8 mouse cellular contexts compared by ENCODE assay signal in the genomic region with DNA sequence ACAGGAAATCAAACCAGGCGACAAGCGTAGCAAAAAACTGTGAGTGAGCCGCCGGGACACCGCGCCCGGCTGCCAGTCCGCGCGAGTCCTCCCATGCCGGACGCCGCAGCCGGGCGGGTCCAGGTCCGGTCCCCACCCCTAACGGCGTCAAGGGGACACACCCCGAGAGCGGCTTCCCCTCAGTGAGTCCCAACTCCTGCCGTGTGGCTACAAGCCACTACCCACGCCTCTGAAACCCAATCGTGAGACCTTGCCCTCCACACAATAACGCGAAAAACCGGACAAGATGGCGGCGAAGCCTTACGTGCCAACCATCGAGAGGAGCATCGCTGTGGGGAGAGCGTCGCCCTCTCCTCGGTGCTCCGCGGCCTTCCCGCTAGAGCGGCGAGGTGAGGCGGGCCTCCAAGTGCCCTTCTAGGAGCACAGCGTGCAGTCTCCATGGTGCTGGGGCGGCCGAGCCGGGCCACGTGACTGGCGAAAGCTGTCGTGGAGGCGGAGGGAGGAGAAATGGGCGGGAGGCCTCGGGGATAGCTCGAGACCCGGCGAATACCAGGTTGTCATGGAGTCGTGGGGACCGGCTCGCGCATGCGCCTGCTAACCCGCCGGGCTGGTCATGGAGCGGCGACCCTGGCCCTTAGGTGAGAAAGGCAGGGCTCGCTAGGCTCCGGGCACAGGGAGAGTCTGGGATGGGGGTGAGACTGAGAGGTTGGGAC. TPM values are rescaled to one million over a fixed set of nuclear protein-coding genes. Genes with fewer than 3 reads are reported as not detected.
DNase-seq lines count a peak whose midpoint lies in the region; ATAC-seq and TF ChIP-seq lines count a peak whose summit lies in the region.

A gene (plus strand): TSS at position 182 of the 713 bp plus-strand sequence.

- TF ChIP-seq POLR2A in brain, embryonic 14.5 days (IDR thresholded peaks at IDR 0.05; ENCODE audit: borderline replicate concordance, extremely low read depth, insufficient read depth, insufficient read length, poor library complexity, severe bottlenecking): peak; percentile 34; the same call in 1 of the 2 replicates
- peak; percentile 82 for TF ChIP-seq POLR2A in liver, adult 2 months (IDR thresholded peaks at IDR 0.05; ENCODE audit: extremely low read depth, insufficient read depth, low read length)
- TF ChIP-seq POLR2A in myocyte (IDR thresholded peaks at IDR 0.05; ENCODE audit: insufficient read length, low read depth): peak; percentile 59

- WGBS in heart, embryonic 11.5 days (ENCODE audit: insufficient replicate concordance): under 1% methylated on average over 63 of the region's 64 CpGs
- WGBS in kidney, embryonic 16.5 days: under 1% methylated on average over 64 of the region's 64 CpGs
- under 1% methylated on average over 64 of the region's 64 CpGs for WGBS in liver, adult 2 months

- H3K4me1 ChIP-seq in erythroblast, embryonic 14.5 days (ENCODE audit: control insufficient read depth): peaks cover 49% of the 10 kb centered on the region
- H3K4me1 ChIP-seq in heart, embryonic 11.5 days (ENCODE audit: control insufficient read depth, insufficient read depth, low read length): peaks cover 26% of the 10 kb centered on the region
- peaks cover 26% of the 10 kb centered on the region for H3K4me1 ChIP-seq in kidney, embryonic 16.5 days (ENCODE audit: insufficient read depth, low read length)
- peaks cover 10% of the 10 kb centered on the region for H3K4me1 ChIP-seq in liver, adult 2 months (ENCODE audit: control insufficient read depth, insufficient read depth, low read length)

- ATAC-seq in heart, embryonic 11.5 days (replicated peaks; ENCODE audit: insufficient number of reproducible peaks, low FRiP score, low TSS enrichment): peak; percentile 98
- ATAC-seq in kidney, embryonic 16.5 days (ENCODE audit: low FRiP score, low TSS enrichment): peak; percentile 99

- H3K36me3 ChIP-seq in C2C12 (ENCODE audit: control insufficient read depth, insufficient read depth) (peaks cover 4% of the 10 kb centered on the region), myocyte (ENCODE audit: control insufficient read depth, insufficient read depth) (peaks cover under 1% of the 10 kb centered on the region)
- H3K36me3 ChIP-seq in erythroblast, embryonic 14.5 days (ENCODE audit: control insufficient read depth): peaks cover 9% of the 10 kb centered on the region
- H3K36me3 ChIP-seq in heart, embryonic 11.5 days (ENCODE audit: control insufficient read depth, insufficient read depth, low read length): no peaks in the 10 kb centered on the region
- H3K36me3 ChIP-seq in kidney, embryonic 16.5 days (ENCODE audit: insufficient read depth, low read length): no peaks in the 10 kb centered on the region
- no peaks in the 10 kb centered on the region for H3K36me3 ChIP-seq in liver, adult 2 months (ENCODE audit: control insufficient read depth, insufficient read depth, low read length)
- no peaks in the 10 kb centered on the region for H3K36me3 ChIP-seq in splenic B cell, adult 2 months (ENCODE audit: control insufficient read depth, insufficient read depth, low read length, poor library complexity, severe bottlenecking)

- peaks cover 26% of the 10 kb centered on the region for H3K79me3 ChIP-seq in C2C12 (ENCODE audit: low read depth)

- H3K4me2 ChIP-seq in heart, embryonic 11.5 days: peak within 1 kb of the TSS; percentile 93
- H3K4me2 ChIP-seq in kidney, embryonic 16.5 days (replicated peaks; ENCODE audit: low read depth, low read length): peak within 1 kb of the TSS; percentile 76
- H3K4me2 ChIP-seq in myocyte (ENCODE audit: low read depth): peak within 1 kb of the TSS; percentile 97

- DNase-seq in brain, embryonic 14.5 days (ENCODE audit: low read depth): peak; percentile 100
- peak; percentile 94 for DNase-seq in liver, adult 2 months (ENCODE audit: extremely low read depth, low read depth, low spot score)
- peak; percentile 98 for DNase-seq in splenic B cell, adult 2 months (ENCODE audit: low read depth, low spot score)

- no peaks in the 10 kb centered on the region for H3K9me3 ChIP-seq in erythroblast, embryonic 14.5 days (ENCODE audit: control insufficient read depth, low read length)
- H3K9me3 ChIP-seq in heart, embryonic 11.5 days (replicated peaks; ENCODE audit: control insufficient read depth, low read length): no peaks in the 10 kb centered on the region
- no peaks in the 10 kb centered on the region for H3K9me3 ChIP-seq in kidney, embryonic 16.5 days (ENCODE audit: low read length)

- H3ac ChIP-seq in C2C12 (ENCODE audit: control insufficient read depth, insufficient read length, low read depth) (peak within 1 kb of the TSS; percentile 70), myocyte (ENCODE audit: control insufficient read depth, insufficient read length) (peak within 1 kb of the TSS; percentile 72)

- peak within 1 kb of the TSS; percentile 99 for H3K27ac ChIP-seq in heart, embryonic 11.5 days (ENCODE audit: low read depth, low read length)
- peak within 1 kb of the TSS; percentile 100 for H3K27ac ChIP-seq in kidney, embryonic 16.5 days (ENCODE audit: low read length)
- H3K27ac ChIP-seq in liver, adult 2 months (replicated peaks; ENCODE audit: insufficient read depth, low read depth, low read length): peak within 1 kb of the TSS; percentile 81

- H3K9ac ChIP-seq in heart, embryonic 11.5 days (ENCODE audit: low read depth, low read length): peak within 1 kb of the TSS; percentile 95
- H3K9ac ChIP-seq in kidney, embryonic 16.5 days (replicated peaks; ENCODE audit: low read length): peak within 1 kb of the TSS; percentile 97
- peak within 1 kb of the TSS; percentile 81 for H3K9ac ChIP-seq in liver, adult 2 months (ENCODE audit: low read depth, low read length)

- peak within 1 kb of the TSS; percentile 77 for H3K4me3 ChIP-seq in C2C12 (ENCODE audit: insufficient read depth, poor library complexity, severe bottlenecking)
- H3K4me3 ChIP-seq in erythroblast, embryonic 14.5 days (replicated peaks): peak within 1 kb of the TSS; percentile 86
- H3K4me3 ChIP-seq in heart, embryonic 11.5 days (ENCODE audit: low read depth, low read length): peak within 1 kb of the TSS; percentile 60
- peak within 1 kb of the TSS; percentile 76 for H3K4me3 ChIP-seq in kidney, embryonic 16.5 days (ENCODE audit: low read length)
- H3K4me3 ChIP-seq in liver, adult 2 months (ENCODE audit: insufficient read depth, low read depth, low read length): peak within 1 kb of the TSS; percentile 68
- peak within 1 kb of the TSS; percentile 81 for H3K4me3 ChIP-seq in myocyte

- no peak for TF ChIP-seq CTCF in C2C12 (IDR thresholded peaks at IDR 0.05; ENCODE audit: control insufficient read depth, insufficient read depth, insufficient read length)
- no peak for TF ChIP-seq CTCF in brain, embryonic 14.5 days (IDR thresholded peaks at IDR 0.05; ENCODE audit: borderline replicate concordance, extremely low read depth, insufficient read depth, insufficient read length)
- no peak for TF ChIP-seq CTCF in liver, adult 2 months (IDR thresholded peaks at IDR 0.05; ENCODE audit: low read depth, low read length)

- H3K27me3 ChIP-seq in C2C12 (ENCODE audit: control insufficient read depth, insufficient read depth, insufficient read length): no peaks in the 10 kb centered on the region
- peaks cover 20% of the 10 kb centered on the region for H3K27me3 ChIP-seq in erythroblast, embryonic 14.5 days (ENCODE audit: control insufficient read depth)
- no peaks in the 10 kb centered on the region for H3K27me3 ChIP-seq in heart, embryonic 11.5 days (ENCODE audit: control insufficient read depth, insufficient read depth, low read length)
- 0 out of 2 replicates have a peak, but pooled peaks cover under 1% of the 10 kb centered on the region for H3K27me3 ChIP-seq in kidney, embryonic 16.5 days (ENCODE audit: insufficient read depth, low read length)
- H3K27me3 ChIP-seq in liver, adult 2 months (ENCODE audit: control insufficient read depth, insufficient read depth, low read length): no peaks in the 10 kb centered on the region
- H3K27me3 ChIP-seq in myocyte (ENCODE audit: control insufficient read depth, insufficient read depth, insufficient read length): no peaks in the 10 kb centered on the region
- no peaks in the 10 kb centered on the region for H3K27me3 ChIP-seq in splenic B cell, adult 2 months (ENCODE audit: control insufficient read depth, insufficient read depth, low read length, poor library complexity, severe bottlenecking)

- H3K79me2 ChIP-seq in C2C12 (ENCODE audit: control insufficient read depth, insufficient read depth): peaks cover 48% of the 10 kb centered on the region
- H3K79me2 ChIP-seq in liver, adult 2 months (ENCODE audit: control insufficient read depth, insufficient read depth, low read length): peaks cover 8% of the 10 kb centered on the region; the same call in 1 of the 2 replicates
- H3K79me2 ChIP-seq in myocyte (ENCODE audit: control insufficient read depth, insufficient read depth): peaks cover 41% of the 10 kb centered on the region

TF ChIP-seq in C2C12, 6 proteins besides CTCF, POLR2A, EP300 and RAD21:
- TF ChIP-seq USF1 (IDR thresholded peaks at IDR 0.05; ENCODE audit: low read depth) (peak; percentile 97), CEBPB (IDR thresholded peaks at IDR 0.05; ENCODE audit: low read depth) (no peak), MAX (IDR thresholded peaks at IDR 0.05) (peak; percentile 95)

TF ChIP-seq in myocyte, 11 proteins besides CTCF, POLR2A, EP300 and RAD21 (continues in another document):
- TF ChIP-seq TCF12 (IDR thresholded peaks at IDR 0.05; ENCODE audit: insufficient read depth, poor library complexity, severe bottlenecking) (no peak), TCF3 (IDR thresholded peaks at IDR 0.05; ENCODE audit: insufficient read length, low read depth) (no peak), E2F4 (IDR thresholded peaks at IDR 0.05; ENCODE audit: insufficient read depth) (no peak), MAX (IDR thresholded peaks at IDR 0.05; ENCODE audit: low read depth) (peak; percentile 61), SRF (IDR thresholded peaks at IDR 0.05; ENCODE audit: control insufficient read depth, insufficient read length, low read depth) (peak; percentile 24), MYOG (IDR thresholded peaks at IDR 0.05; ENCODE audit: control insufficient read depth in 1 of 3, insufficient read depth in 1 of 3, insufficient read length in 2 of 3, low read depth in 2 of 3) (peak in 1 of 3 experiments; percentile 23), REST (IDR thresholded peaks at IDR 0.05; ENCODE audit: insufficient read depth, insufficient read length) (no peak), POLR2AphosphoS2 (IDR thresholded peaks at IDR 0.05; ENCODE audit: insufficient read length, low read depth) (peak; percentile 86), CEBPB (IDR thresholded peaks at IDR 0.05; ENCODE audit: insufficient read depth, poor library complexity, severe bottlenecking) (no peak)

RNA-seq across cellular contexts. Expression of the gene that starts here (rescaled TPM):
- polyA plus RNA-seq in C2C12 (2012; fragmentation: generic; extraction: Trizol): 12.0 TPM
- 67.3 and 70.7 TPM in 2 replicates for polyA plus RNA-seq in brain, embryonic 14.5 days (2012; rRNA removed)
- polyA plus RNA-seq in erythroblast, embryonic 14.5 days (2012): 0.42 and 0.61 TPM in 2 replicates
- polyA plus RNA-seq in heart, embryonic 11.5 days (2014; fragmentation: Nextera tagmentation; extraction: Ambion mirVana): 26.7 and 31.0 TPM in 2 replicates
- polyA plus RNA-seq in kidney, embryonic 16.5 days (2015; fragmentation: Nextera tagmentation; extraction: Ambion mirVana): 24.0 and 24.9 TPM in 2 replicates
- total RNA-seq in liver, adult 2 months (2014; rRNA removed): 15.7 and 26.4 TPM in 2 replicates
- 28.4 and 36.0 TPM in 2 replicates for polyA plus RNA-seq in liver, adult 2 months (2012; rRNA removed)
- polyA plus RNA-seq in myocyte (2012; fragmentation: generic; extraction: Trizol): 14.7 TPM

Comparison
In these comparisons a context has a peak if more than half of its experiments do, and no peak if none do; other contexts are left out.
1. Peak in every context shown above with its lines: DNase-seq, ATAC-seq, H3K4me3 ChIP-seq and H3K27ac ChIP-seq.